Mouse (Mus musculus): Measurements from ENCODE around the gene Slc36a2. TPM values are rescaled to one million over a fixed set of nuclear protein-coding genes. Genes with fewer than 3 reads are reported as not detected.

The Slc36a2 gene
- polyA plus RNA-seq, 1 experiment, result 0.56 TPM

DNA sequence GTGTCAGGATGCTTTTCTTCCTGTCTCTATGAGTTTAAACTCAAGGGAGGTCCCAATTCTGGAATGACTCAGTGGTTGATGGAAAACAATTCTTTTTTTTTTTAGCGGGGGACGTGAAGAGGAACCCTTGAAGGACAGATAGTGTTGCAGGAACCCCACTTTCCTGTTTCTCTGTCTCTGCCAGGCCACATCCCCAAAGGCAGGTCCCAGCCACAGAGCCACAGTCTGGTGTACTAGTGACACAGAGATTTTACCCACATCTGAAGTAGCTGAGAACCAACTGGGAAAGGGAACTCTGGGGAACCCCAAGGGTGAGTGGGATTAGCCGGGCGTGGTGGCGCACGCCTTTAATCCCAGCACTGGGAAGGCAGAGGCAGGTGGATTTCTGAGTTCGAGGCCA, 19.1 kb downstream of the Slc36a2 start:
- Histone ChIP-seq H3K36me3 (ENCODE audit: control insufficient read depth, insufficient read depth, low read length) (no peaks in the 10 kb centered on the region), H3K27me3 (ENCODE audit: control insufficient read depth, insufficient read depth, low read length) (no peaks in the 10 kb centered on the region), H3K4me1 (ENCODE audit: control insufficient read depth, insufficient read depth, low read length) (no peaks in the 10 kb centered on the region), H3K27ac (ENCODE audit: control insufficient read depth, insufficient read depth, low read depth, low read length) (no peak overlapping the region), H3K4me3 (ENCODE audit: control insufficient read depth, low read depth, low read length) (no peak overlapping the region)
- TF ChIP-seq POLR2A (IDR thresholded peaks at IDR 0.05; ENCODE audit: control insufficient read depth, low read depth, low read length) (no peak), CTCF (IDR thresholded peaks at IDR 0.05; ENCODE audit: control insufficient read depth, insufficient read depth, insufficient replicate concordance, low read depth, low read length) (no peak)

GRCm38 (mm10) chr11:55164723-55165122, 20.2 kb downstream of the Slc36a2 start:
- H3K27me3 ChIP-seq (ENCODE audit: control insufficient read depth, insufficient read depth, low read length), result no peaks in the 10 kb centered on the region
- H3K27ac ChIP-seq (ENCODE audit: control insufficient read depth, insufficient read depth, low read depth, low read length), result no peak overlapping the region
- no peak for TF ChIP-seq POLR2A (IDR thresholded peaks at IDR 0.05; ENCODE audit: control insufficient read depth, low read depth, low read length)
- peak; percentile 43; the same call in 1 of the 2 replicates for TF ChIP-seq CTCF (IDR thresholded peaks at IDR 0.05; ENCODE audit: control insufficient read depth, insufficient read depth, insufficient replicate concordance, low read depth, low read length)
- H3K4me1 ChIP-seq (ENCODE audit: control insufficient read depth, insufficient read depth, low read length), result no peaks in the 10 kb centered on the region
- no peaks in the 10 kb centered on the region for H3K36me3 ChIP-seq (ENCODE audit: control insufficient read depth, insufficient read depth, low read length)
- H3K4me3 ChIP-seq (ENCODE audit: control insufficient read depth, low read depth, low read length), result no peak overlapping the region

DNA sequence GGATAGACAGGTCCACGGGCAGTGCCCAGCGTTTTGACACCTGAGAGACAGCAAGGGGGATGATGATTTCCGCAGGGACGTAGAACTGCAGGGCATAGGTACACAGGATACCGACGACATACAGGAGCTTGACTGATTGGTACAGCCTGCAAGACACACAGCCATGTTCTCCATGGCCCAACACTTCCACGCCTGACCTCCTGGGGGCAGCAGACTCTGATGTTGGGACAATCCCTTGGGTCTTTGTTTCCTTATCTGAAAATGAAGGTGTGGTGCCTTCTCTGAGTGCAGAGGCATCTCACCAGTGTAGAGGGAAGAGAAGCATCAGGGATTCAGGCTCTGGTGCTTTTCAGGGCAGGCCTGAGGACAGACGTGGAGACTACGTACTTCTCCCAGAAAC, 22.2 kb downstream of the Slc36a2 start:
- Histone ChIP-seq H3K27me3 (ENCODE audit: control insufficient read depth, insufficient read depth, low read length) (no peaks in the 10 kb centered on the region), H3K4me3 (ENCODE audit: control insufficient read depth, low read depth, low read length) (no peak overlapping the region), H3K36me3 (ENCODE audit: control insufficient read depth, insufficient read depth, low read length) (no peaks in the 10 kb centered on the region), H3K27ac (ENCODE audit: control insufficient read depth, insufficient read depth, low read depth, low read length) (no peak overlapping the region), H3K4me1 (ENCODE audit: control insufficient read depth, insufficient read depth, low read length) (peaks cover 4% of the 10 kb centered on the region; the same call in 1 of the 2 replicates)
- peak; percentile 71 for TF ChIP-seq CTCF (IDR thresholded peaks at IDR 0.05; ENCODE audit: control insufficient read depth, insufficient read depth, insufficient replicate concordance, low read depth, low read length)
- TF ChIP-seq POLR2A (IDR thresholded peaks at IDR 0.05; ENCODE audit: control insufficient read depth, low read depth, low read length), result no peak

GRCm38 (mm10) chr11:55158785-55159359, 26.0 kb downstream of the Slc36a2 start:
- TF ChIP-seq CTCF (IDR thresholded peaks at IDR 0.05; ENCODE audit: control insufficient read depth, insufficient read depth, insufficient replicate concordance, low read depth, low read length) (peak; percentile 83; the same call in 1 of the 2 replicates), POLR2A (IDR thresholded peaks at IDR 0.05; ENCODE audit: control insufficient read depth, low read depth, low read length) (no peak)
- H3K27me3 ChIP-seq (ENCODE audit: control insufficient read depth, insufficient read depth, low read length), result no peaks in the 10 kb centered on the region

DNA sequence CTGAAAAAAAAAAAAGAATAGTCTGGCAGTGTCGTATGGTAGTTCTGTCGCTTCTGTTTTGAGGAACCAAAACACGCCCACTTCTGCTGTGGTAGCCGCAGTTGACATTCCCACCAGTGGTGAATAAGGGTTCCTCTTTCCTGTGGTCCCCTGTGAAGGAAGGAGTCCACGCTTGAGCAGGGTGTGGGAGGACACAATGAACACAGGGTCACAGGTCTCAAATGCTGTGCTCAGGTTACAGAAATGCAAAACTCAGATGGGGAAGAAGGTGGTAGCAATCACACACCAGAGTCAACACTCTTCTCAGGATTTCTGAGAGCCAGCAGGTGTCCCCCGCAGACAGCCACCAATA, 29.8 kb downstream of the Slc36a2 start:
- TF ChIP-seq CTCF (IDR thresholded peaks at IDR 0.05; ENCODE audit: control insufficient read depth, insufficient read depth, insufficient replicate concordance, low read depth, low read length), result no peak
- TF ChIP-seq POLR2A (IDR thresholded peaks at IDR 0.05; ENCODE audit: control insufficient read depth, low read depth, low read length), result no peak
- Histone ChIP-seq H3K27me3 (ENCODE audit: control insufficient read depth, insufficient read depth, low read length) (no peaks in the 10 kb centered on the region), H3K36me3 (ENCODE audit: control insufficient read depth, insufficient read depth, low read length) (no peaks in the 10 kb centered on the region), H3K27ac (ENCODE audit: control insufficient read depth, insufficient read depth, low read depth, low read length) (no peak overlapping the region), H3K4me1 (ENCODE audit: control insufficient read depth, insufficient read depth, low read length) (peaks cover 4% of the 10 kb centered on the region; the same call in 1 of the 2 replicates), H3K4me3 (ENCODE audit: control insufficient read depth, low read depth, low read length) (no peak overlapping the region)

More at GRCm38 (mm10) chr11:55158785-55159359, 26.0 kb downstream of the Slc36a2 start:
- peaks cover 4% of the 10 kb centered on the region; the same call in 1 of the 2 replicates for H3K4me1 ChIP-seq (ENCODE audit: control insufficient read depth, insufficient read depth, low read length)
- no peak overlapping the region for H3K27ac ChIP-seq (ENCODE audit: control insufficient read depth, insufficient read depth, low read depth, low read length)
- peak overlapping the region; percentile 37; the same call in 1 of the 2 replicates for H3K4me3 ChIP-seq (ENCODE audit: control insufficient read depth, low read depth, low read length)
- no peaks in the 10 kb centered on the region for H3K36me3 ChIP-seq (ENCODE audit: control insufficient read depth, insufficient read depth, low read length)

GRCm38 (mm10) chr11:55154398-55155069, 30.3 kb downstream of the Slc36a2 start:
- H3K4me1 ChIP-seq (ENCODE audit: control insufficient read depth, insufficient read depth, low read length), result peaks cover 5% of the 10 kb centered on the region; the same call in 1 of the 2 replicates
- no peaks in the 10 kb centered on the region for H3K27me3 ChIP-seq (ENCODE audit: control insufficient read depth, insufficient read depth, low read length)
- no peak overlapping the region for H3K4me3 ChIP-seq (ENCODE audit: control insufficient read depth, low read depth, low read length)
- TF ChIP-seq CTCF (IDR thresholded peaks at IDR 0.05; ENCODE audit: control insufficient read depth, insufficient read depth, insufficient replicate concordance, low read depth, low read length), result no peak
- no peak for TF ChIP-seq POLR2A (IDR thresholded peaks at IDR 0.05; ENCODE audit: control insufficient read depth, low read depth, low read length)
- no peaks in the 10 kb centered on the region for H3K36me3 ChIP-seq (ENCODE audit: control insufficient read depth, insufficient read depth, low read length)
- H3K27ac ChIP-seq (ENCODE audit: control insufficient read depth, insufficient read depth, low read depth, low read length), result no peak overlapping the region

- TF ChIP-seq POLR2A (IDR thresholded peaks at IDR 0.05; ENCODE audit: control insufficient read depth, low read depth, low read length), result peak; percentile 60; the same call in 1 of the 2 replicates
- no peak for TF ChIP-seq CTCF (IDR thresholded peaks at IDR 0.05; ENCODE audit: control insufficient read depth, insufficient read depth, insufficient replicate concordance, low read depth, low read length)
- Histone ChIP-seq H3K27me3 (ENCODE audit: control insufficient read depth, insufficient read depth, low read length) (no peaks in the 10 kb centered on the region), H3K27ac (ENCODE audit: control insufficient read depth, insufficient read depth, low read depth, low read length) (peak within 1 kb of the TSS; percentile 54), H3K36me3 (ENCODE audit: control insufficient read depth, insufficient read depth, low read length) (no peaks in the 10 kb centered on the region), H3K4me1 (ENCODE audit: control insufficient read depth, insufficient read depth, low read length) (peaks cover 2% of the 10 kb centered on the region; the same call in 1 of the 2 replicates), H3K4me3 (ENCODE audit: control insufficient read depth, low read depth, low read length) (peak within 1 kb of the TSS; percentile 86)
Observed at GRCm38 (mm10) chr11:55151608-55152007, 33.3 kb downstream of the Slc36a2 start, which contains the start of gene Slc36a3. TSS of gene Slc36a3 (minus strand) at chr11:55151708.
